Mouse (Mus musculus) c-Kit-positive CD71-positive TER-119-positive erythroid progenitor cells, embryonic 14.5 days (primary cell): ENCODE measurements around the gene Lrrc4.

Source experiments
- DNase-seq: peaks from one replicate; pipeline ENCODE4 v3.0.0-alpha.2; 2013; ENCODE audit warnings: low spot score

Gene Lrrc4

DNA sequence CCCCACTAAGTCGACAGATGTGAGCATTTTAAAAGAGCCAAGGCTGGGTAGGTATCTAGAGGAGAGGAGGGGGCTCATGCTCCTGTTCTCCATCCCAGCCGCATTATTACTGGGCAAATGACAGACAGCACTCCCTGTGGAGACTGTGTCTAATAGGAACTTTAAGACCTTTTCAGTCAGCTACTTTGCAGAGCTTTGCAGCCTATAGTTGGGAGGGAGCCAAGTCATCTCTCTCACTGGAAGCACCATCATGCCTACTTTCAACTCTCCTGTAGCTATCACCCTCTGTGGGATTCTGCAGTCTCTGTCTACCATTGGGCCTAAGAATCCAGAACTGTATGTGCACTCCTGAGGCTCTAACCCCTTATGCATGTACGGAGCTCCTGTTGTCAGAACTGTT is 5.7 kb downstream of the Lrrc4 start:
- no peak for DNase-seq

DNA sequence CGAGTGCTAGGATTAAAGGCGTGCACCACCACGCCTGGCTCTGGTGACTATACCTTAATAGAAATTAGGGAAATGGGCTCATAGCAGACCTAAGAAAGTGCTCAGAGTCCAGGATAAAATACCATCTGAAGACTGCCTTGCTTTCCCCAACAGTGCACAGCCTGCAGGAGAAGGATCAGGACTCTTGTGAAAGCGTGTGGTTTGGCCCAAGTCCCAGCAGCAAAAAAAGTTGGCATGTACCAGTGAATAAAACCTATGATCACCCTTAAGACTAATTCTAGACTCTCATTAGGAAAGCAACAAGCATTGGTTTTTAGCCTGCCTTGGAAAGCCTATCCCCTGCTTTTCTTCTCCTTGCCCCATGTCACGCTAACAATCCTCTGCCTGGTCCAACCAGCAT is 7.7 kb downstream of the Lrrc4 start:
- DNase-seq: no peak

- DNase-seq: no peak
These were observed 8.2 kb downstream of the Lrrc4 start for GRCm38 (mm10) chr6:28823375-28823774.

GRCm38 (mm10) chr6:28822296-28822695 is 9.3 kb downstream of the Lrrc4 start:
- no peak for DNase-seq

DNA sequence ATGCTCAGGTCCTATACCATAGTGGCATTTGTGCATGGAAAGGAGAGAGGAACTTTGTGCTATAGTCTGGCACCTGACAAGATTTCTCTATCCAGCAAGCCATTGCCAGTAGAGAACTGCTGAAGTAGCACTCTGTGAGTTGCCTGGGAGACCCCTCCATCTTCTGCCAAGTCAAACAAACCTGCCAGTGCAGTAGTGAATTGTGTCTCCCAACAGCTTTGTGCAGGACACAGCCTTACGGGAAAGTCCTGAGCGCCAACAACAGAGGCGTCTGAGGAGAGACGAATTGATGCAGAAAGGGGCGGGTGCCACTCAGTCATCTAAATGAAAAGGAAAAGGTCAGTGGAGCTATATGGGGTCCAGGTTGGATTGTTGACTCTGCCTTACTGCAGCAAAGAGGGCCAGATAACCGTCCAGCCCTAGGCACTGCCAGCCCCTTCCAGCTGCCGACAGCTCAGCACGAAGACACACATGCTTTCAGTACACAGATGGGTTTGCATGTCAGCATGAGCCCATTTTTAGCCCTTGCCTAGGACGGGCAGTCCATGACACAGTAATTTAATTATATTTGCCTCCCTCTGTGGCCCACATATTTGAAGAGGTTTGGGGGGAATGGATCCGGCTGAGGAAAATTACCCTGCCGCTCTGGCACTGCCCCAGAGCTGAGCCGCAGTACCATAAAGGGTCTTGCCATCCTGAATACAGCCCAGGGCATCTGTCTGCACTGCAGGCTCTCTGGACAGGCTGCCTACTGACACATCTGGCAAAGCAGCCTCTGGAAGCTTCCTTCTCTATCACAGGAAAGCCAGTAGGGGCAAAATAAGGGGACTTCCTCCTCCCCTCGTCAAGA is 11.8 kb downstream of the Lrrc4 start:
- no peak for DNase-seq

DNA sequence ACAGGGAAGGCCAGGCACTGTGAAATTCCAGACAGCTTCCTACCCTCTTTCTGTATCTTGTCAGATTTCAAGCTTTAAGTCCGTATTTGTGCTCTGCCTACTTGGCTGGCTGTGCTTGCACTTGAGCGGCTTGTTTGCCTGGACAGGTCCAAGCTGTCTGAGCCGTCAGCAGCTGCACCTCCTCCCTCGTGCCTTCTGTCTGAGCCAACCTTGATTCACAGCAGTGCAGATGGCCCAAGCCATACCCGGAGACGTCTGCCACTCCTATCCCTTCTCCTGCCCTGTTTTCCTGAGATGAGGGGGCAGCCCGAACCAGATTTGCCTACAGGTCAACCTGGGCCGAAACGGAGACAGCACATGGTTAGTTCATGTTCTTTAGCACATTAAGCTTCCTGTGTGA is 14.5 kb downstream of the Lrrc4 start:
- no peak for DNase-seq

DNA sequence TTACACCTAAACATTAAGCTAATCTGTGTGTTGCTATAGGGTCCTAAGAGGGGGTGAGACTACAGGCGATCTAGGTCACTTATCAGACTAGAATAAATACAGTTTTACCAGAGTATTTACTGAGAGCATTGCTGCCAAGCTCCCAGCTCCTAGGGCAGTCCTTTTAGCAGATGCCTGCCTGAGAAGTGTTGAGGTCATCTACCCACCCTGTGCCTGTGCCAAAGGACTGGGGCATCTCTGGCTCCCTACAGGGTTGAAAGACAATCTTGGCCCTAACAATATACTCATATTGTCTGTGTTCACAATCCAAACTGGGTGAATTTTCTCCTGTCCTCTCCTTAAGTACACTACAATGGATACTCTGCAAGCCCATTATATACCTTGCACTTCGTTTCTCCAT is 16.7 kb downstream of the Lrrc4 start:
- no peak for DNase-seq

DNA sequence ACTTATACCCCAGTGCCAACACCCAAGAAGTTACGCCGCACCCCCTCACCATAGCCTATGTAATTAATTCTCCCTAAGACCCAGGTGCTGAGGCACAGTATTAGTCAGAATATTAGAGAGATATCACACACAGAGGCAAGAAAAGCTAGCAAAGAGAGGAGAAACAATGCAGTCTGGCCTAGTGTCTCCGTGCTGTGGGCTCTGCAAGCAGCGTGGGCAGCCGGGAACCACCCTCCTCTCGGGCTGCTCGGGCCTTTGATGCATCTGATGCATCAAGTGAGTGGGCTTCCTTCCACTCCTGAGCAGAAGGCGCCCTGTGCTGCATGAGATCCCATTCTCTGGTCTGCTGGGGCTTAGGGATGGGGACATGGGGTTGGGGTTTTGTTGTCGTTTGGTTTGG is 18.5 kb downstream of the Lrrc4 start:
- no peak for DNase-seq

DNA sequence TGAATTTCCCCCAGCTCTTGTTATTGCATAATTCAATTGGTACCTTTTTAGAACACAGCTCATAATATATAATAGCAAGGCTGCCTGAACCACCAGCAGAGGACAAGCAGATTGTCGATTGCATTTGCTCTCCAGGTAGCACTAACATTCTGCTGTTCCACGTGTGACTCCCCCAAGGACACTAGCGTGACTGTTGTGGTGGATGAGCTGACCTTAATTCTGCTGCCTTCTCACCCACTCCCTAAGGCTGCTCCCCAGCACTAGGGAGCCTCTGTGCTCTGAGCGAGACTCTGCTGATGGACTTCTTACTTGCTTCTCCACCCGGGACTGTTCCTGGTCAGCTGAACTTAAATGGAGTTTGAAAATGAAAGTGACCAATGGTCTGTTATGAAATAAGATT is 26.8 kb downstream of the Lrrc4 start:
- no peak for DNase-seq

DNA sequence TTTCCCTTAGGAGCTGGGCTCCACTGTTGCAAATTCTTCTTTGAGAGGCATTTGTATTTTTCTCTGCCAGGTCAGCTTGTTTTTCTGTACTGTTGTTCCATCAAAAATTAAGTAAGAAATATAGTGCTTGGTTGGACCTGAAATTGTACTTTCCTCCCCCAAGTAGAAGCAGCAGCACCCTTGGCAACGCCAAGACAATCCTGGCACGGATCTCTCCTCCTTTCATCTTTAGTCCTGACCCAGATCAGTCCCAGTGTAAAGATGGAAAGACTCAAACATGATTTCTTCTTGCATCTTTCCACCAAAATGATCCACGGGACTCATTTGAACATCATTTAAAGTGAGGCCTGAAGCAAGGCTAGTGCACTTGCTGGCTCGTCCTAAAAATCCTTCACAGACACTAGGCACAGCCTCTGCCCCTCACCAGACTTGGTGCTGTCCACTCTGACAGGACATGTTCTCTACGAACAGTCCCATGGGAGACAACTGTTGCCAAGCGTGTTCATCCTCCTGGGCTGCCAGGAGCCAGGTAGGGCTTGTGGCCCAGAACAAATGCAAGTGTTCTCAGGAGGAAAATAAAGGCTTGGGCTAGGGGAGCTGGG is 27.8 kb downstream of the Lrrc4 start:
- DNase-seq: no peak

GRCm38 (mm10) chr6:28800976-28801375 is 30.6 kb downstream of the Lrrc4 start:
- no peak for DNase-seq

DNA sequence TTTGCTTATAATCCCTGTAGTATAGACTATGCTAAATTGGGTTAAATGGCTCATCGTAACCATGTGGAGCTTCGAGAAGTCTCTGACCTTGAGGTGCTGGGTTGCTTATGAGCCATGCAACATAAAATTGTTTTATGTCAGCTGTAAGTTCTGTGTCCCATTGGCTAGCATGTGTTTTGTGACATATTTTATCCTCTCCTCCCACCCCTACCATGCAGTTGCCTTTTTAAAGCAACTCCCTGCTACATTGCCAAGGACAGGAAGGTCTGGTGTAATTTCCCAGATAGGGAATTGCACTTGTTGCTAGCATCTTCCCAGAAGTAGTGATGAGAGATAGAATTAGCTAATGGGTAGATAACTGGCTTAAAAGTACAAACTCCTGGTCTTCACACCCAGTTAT is 31.7 kb downstream of the Lrrc4 start:
- no peak for DNase-seq

GRCm38 (mm10) chr6:28795792-28796515 is 35.6 kb downstream of the Lrrc4 start:
- DNase-seq: no peak

DNA sequence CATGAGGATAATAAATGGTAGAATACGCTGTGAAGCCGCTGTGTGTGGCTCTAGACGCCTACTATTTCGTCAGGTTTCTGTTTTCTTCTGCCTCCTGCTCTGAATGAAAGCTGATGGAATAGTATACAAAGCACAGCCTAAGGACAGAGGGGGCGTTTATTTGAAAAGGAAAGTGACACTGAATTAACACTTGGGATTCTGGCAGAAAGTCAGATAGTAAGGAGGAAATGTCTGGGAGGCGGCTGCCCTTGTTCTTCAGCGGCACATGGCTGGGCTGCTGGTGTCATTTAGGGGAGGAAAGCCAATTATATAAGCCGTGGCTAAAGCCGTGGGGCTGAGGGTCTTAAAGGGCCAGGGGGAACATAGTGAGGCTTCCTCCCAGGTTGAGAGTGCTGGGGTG is 36.2 kb downstream of the Lrrc4 start:
- DNase-seq: no peak

DNA sequence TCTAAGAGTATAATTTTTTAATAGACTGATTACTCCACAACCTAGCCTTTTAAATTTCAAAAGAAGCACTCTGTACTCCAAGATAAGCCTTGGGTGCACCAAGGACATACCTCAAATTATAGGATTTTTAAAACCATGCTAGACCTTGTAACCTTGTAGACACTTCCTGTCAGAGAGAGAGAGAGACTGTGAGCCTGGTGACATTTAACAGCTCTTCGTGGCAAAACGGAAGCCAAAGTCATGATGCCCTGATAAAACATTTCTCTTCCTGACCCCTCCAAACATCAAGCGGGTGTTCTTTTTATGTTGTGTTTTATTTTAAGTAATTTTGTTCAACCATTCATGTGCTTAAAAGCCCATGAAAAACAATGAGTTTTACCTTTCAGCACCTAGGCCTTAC is 39.7 kb downstream of the Lrrc4 start:
- no peak for DNase-seq

DNA sequence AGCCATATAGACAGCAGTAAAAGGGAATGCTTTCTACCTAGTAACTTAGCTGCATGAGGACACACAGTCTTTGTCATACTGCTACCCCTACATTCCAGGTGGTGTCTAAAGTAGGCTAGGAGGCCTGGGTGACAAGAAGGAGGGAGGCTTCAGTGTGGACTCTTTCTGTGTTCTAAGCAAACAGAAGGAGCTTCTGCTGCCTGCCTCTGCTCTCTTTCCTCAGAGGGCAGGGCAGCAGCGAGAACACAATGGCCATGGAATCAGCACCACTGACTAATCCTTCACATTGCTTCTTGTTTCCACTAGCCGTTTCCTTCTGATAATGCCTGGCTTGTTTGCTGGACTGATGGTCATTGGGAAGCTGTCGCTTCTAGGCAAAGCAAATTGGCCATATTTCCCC is 40.4 kb downstream of the Lrrc4 start:
- no peak for DNase-seq

DNA sequence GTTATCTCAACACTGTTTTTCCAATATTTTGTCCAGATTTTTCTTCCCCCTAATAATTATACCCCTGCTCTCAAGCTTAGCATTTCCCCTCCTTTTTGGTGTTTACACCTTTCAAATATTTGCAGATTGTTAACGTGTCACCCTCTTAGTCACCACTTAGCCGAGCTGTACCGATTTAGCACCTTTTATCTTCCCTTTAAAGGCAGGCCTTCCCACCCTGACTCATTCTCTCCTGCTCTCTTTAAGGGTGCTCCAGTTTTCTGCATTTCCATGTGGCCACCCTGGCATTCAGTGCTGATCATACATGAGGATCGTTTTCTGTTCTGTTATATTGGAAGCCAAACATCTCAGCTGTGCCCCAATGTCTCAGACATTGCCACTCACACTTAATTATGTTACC is 41.9 kb downstream of the Lrrc4 start:
- DNase-seq: no peak

DNA sequence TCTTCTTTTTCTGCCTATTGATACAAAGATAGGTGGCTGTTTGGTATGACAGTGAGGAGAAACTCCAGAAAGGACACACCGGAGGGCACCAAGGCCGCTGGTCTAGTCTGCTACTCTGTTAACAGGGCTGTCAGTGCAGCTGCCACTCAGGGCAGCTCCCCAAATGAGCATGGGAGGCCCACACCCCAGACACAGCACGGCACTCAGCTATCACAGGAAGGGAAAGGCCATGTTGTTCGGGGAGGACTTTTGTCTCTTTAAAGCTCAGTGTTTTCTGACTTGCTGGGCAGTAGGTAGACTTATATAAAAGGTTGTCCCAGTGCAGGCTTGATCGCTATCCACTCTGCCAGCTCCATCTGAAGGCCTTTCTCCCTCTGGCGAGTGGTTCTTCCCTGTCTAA is 44.4 kb downstream of the Lrrc4 start:
- DNase-seq: no peak

GRCm38 (mm10) chr6:28785770-28786169 is 45.8 kb downstream of the Lrrc4 start:
- no peak for DNase-seq

DNA sequence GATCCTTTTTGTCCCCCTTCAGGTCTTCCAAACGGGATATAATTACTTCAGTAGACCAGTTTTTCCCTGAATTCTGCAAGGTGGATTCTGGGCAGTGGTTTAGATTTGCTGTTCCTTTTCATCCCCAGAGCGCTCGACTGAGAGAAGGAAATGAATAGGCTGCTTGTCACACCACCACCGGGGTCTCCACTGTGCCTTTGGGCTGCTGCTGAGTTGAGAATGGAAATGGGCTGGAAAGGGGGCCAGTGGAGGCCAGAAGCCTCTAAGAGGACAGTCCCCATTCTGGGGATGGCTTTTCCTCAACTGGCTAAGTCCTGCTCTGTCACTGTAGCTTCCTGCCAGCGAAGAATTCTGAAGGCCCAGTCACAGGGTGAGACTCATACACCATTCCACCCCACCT is 47.6 kb downstream of the Lrrc4 start:
- DNase-seq: no peak

- DNase-seq: no peak
These were observed 48.4 kb downstream of the Lrrc4 start for GRCm38 (mm10) chr6:28783082-28783647.

GRCm38 (mm10) chr6:28781696-28782095 is 49.9 kb downstream of the Lrrc4 start:
- no peak for DNase-seq

- DNase-seq: no peak
These were observed 60.2 kb downstream of the Lrrc4 start for GRCm38 (mm10) chr6:28771331-28771730.
